Mouse (Mus musculus) bone marrow macrophage, adult 2 months (primary cell): ENCODE data around the gene Apol7e.
"Not testable (repeated sequence)": the region's sequence is repeated elsewhere in the genome, so short reads cannot be mapped to it uniquely, and the experiment has no call there.

Source experiments
- CTCF ChIP-seq: IDR thresholded peaks from 2 replicates; pipeline ENCODE4 v1.5.1; 2012; ENCODE audit warnings: low read depth, mild to moderate bottlenecking, low read length, moderate library complexity
- POLR2A ChIP-seq: IDR thresholded peaks from 2 replicates; pipeline ENCODE4 v1.6.1; 2012; ENCODE audit warnings: mild to moderate bottlenecking, low read depth, low read length, borderline replicate concordance

DNA sequence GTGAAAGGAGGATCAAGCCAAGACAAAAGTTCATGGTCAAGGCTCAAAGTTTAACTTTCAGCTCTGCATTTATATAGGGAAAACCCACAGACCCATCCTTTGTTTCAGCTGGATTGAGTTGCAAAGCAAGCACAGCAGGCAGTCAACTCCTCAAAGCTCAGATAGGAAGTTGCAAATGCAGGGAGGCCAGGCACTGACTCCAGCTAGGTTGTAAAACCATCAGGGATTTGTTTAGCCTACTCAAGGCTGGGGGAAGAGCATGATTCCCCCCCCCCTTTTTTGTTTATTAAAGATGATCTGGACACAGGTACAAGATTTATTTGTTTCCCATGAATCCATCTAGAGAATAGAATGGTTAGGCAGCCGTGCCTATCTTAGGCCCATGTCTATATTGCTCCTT is 24.6 kb upstream of the Apol7e start:
- TF ChIP-seq CTCF, POLR2A: not testable (repeated sequence)
